Mouse (Mus musculus): ENCODE results near the gene Ppy. TPM values are rescaled to one million over a fixed set of nuclear protein-coding genes. Genes with fewer than 3 reads are reported as not detected.
A peak's percentile ranks its signal among the peaks of the same experiment; 100 is the strongest.

Ppy gene
- polyA plus RNA-seq, 1 experiment from 2014 or later, result not detected

DNA sequence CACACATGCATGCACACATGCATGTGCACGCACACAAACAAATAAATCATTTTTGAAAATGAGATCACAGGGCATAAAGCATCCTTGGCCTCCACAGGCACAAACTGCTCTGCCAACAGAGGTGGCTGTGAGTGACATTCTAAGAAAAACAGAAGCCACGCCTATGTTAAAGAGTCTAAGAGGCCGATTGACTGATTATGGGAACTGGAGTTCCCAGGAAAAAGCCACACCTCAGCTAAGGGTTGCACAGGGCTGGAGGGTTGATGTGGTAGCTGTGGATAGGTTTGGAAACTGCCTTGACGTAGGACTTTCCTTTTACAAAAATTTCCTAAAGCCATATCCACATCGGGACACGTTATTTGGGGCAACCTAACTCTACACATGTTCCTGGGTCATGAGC, 16.3 kb upstream of the Ppy start:
- Histone ChIP-seq H3K4me2 (replicated peaks) (no peak overlapping the region), H3K9me3 (no peaks in the 10 kb centered on the region), H3K4me1 (no peaks in the 10 kb centered on the region), H3K9ac (no peak overlapping the region), H3K27ac (no peak overlapping the region), H3K27me3 (replicated peaks) (peaks cover 4% of the 10 kb centered on the region; the same call in 1 of the 2 replicates), H3K36me3 (no peaks in the 10 kb centered on the region), H3K4me3 (no peak overlapping the region)
- no peak for ATAC-seq (ENCODE audit: low FRiP score, low read depth)
- 85% methylated on average over 6 of the region's 6 CpGs for WGBS

DNA sequence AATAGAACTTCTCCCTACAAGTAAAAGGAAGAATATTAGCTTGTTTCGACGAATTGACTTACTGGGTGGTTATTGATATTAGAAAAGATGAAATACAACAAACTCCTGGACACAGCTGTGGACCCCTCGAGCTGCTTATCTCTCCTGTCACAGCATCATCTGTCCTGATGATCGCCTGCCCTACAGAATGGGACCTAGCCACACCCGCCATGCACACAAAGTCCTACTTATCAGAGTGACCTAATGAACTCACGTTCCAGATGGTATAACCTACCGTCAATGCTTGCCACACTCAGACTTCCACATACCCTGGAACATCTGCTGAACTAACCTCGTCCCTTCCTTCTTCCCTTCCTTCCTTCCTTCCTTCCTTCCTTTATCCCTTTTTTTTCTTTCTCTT, 15.1 kb upstream of the Ppy start:
- no peaks in the 10 kb centered on the region for H3K9me3 ChIP-seq
- peaks cover 4% of the 10 kb centered on the region; the same call in 1 of the 2 replicates for H3K27me3 ChIP-seq (replicated peaks)
- H3K4me2 ChIP-seq (replicated peaks), result no peak overlapping the region
- ATAC-seq (ENCODE audit: low FRiP score, low read depth), result no peak
- H3K9ac ChIP-seq, result no peak overlapping the region
- no peak overlapping the region for H3K4me3 ChIP-seq
- H3K36me3 ChIP-seq, result no peaks in the 10 kb centered on the region
- 84% methylated on average over 8 of the region's 8 CpGs for WGBS
- no peak overlapping the region for H3K27ac ChIP-seq
- H3K4me1 ChIP-seq, result no peaks in the 10 kb centered on the region

DNA sequence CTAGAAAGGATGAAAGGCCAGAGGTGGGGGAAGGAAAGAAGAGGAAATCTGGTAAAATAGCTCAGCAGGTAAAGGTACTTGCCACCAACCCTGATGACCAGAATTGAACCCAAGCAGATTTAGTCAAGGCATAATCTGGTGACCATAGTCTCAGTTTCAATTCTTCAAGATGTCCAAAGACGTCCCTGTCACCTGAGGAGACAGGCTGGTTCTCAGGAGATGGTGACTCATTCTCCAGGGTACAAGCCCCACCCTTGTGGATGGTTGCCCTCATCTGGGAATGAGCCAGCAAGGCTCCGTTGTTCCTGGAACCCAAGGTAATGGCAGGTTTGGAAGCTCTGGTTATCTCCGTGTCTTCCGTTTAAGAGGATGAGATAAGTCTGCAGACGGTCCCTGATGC, 10.5 kb upstream of the Ppy start:
- H3K36me3 ChIP-seq, result no peaks in the 10 kb centered on the region
- H3K4me3 ChIP-seq, result no peak overlapping the region
- 85% methylated on average over 5 of the region's 5 CpGs for WGBS
- H3K4me2 ChIP-seq (replicated peaks), result no peak overlapping the region
- no peaks in the 10 kb centered on the region for H3K9me3 ChIP-seq
- H3K27ac ChIP-seq, result no peak overlapping the region
- H3K27me3 ChIP-seq (replicated peaks), result peaks cover 30% of the 10 kb centered on the region
- no peaks in the 10 kb centered on the region for H3K4me1 ChIP-seq
- ATAC-seq (ENCODE audit: low FRiP score, low read depth), result no peak
- H3K9ac ChIP-seq, result no peak overlapping the region

DNA sequence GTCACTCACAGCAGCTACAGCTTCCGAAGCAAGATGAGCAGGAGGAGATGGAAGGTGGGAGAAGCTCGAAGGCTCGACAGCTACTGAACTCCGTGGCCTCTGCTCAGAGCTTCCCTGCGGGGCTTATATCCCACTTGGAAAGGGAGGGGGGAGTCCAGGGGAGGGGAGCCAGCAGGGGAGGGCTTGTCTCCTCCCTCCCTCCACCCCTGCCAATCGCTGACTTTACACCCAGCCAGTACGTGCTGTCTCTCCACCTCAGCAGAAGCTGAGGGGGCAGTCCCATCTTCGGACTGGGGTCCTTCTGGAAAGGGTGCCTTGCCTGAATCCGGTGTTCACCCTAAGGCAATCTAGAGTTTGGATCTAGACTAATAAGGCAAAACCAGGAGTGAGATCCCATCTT, 6.6 kb upstream of the Ppy start, which contains the start of gene Pyy:
Pyy (minus strand) TSS at position 101 of the 400 bp plus-strand sequence.
- no peak within 1 kb of the TSS for H3K9ac ChIP-seq
- no peak within 1 kb of the TSS for H3K4me3 ChIP-seq
- H3K9me3 ChIP-seq, result no peaks in the 10 kb centered on the region
- no peak within 1 kb of the TSS for H3K27ac ChIP-seq
- H3K36me3 ChIP-seq, result no peaks in the 10 kb centered on the region
- no peak for ATAC-seq (ENCODE audit: low FRiP score, low read depth)
- H3K4me1 ChIP-seq, result no peaks in the 10 kb centered on the region
- 0 out of 2 replicates have a peak within 1 kb of the TSS, but pooled peaks have one; percentile 16 for H3K4me2 ChIP-seq (replicated peaks)
- H3K27me3 ChIP-seq (replicated peaks), result peaks cover 64% of the 10 kb centered on the region
- WGBS, result 14% methylated on average over 9 of the region's 9 CpGs

DNA sequence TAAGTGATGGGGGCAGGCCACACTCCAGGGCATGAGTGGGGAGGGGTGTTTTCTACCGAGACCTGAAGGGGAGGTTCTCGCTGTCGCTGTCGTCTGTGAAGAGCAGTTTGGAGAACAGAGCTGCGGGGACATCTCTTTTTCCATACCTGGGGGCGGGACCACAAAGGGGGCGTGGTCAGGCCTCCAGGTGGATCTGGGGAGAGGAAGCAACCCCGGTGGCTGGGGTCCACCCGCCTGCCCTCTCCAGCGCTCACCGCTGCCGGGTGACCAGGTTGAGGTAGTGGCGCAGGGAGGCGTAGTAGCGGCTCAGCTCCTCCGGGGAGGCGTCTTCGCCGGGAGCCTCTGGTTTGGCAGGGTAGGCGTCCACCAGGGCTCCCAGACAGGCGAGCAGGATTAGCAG, 5.8 kb upstream of the Ppy start:
- Histone ChIP-seq H3K4me1 (no peaks in the 10 kb centered on the region), H3K4me3 (no peak overlapping the region), H3K27me3 (replicated peaks) (peaks cover 64% of the 10 kb centered on the region)

DNA sequence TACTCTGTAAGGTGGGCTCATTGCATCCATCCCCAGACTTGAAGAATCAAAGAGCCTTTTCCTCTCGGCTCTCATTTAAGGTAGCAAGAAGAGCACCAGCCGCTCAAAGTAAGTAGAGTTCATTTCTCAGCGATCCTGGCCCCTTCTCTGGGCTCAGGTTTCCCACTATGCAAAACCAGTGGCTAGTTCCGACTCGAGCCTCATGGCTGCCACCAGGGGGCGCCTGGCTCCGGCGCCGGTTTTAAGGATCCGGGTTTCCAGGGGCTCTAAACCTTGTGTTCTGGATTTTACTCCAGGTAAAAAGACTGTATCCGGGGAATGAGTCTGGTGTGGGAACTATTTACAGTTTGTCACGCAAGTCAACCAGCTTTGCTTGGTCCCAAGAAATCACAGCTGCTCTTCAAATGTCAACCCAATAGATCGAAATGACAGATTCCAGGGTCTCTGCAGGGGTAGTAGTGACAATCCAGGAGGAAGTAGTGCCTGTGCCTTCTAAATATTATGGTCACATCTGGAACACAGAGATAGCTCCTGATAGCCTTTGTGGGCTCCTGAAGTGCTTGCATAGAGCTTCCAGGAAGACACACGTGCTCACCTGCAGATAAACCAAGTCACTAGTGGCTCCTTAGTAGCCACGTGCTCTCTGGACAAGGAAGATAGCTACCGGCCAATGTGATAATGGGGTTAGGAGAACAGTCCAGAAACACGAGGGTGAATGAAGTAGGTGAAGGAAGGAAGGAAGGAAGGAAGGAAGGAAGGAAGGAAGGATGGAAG, 1.6 kb upstream of the Ppy start:
- 19% methylated on average over 17 of the region's 17 CpGs for WGBS
- Histone ChIP-seq H3K9ac (no peak overlapping the region), H3K4me3 (no peak overlapping the region), H3K4me1 (no peaks in the 10 kb centered on the region), H3K36me3 (no peaks in the 10 kb centered on the region), H3K4me2 (replicated peaks) (peak overlapping the region; percentile 18; the same call in 1 of the 2 replicates), H3K27me3 (replicated peaks) (peaks cover 65% of the 10 kb centered on the region), H3K27ac (no peak overlapping the region), H3K9me3 (no peaks in the 10 kb centered on the region)
- no peak for ATAC-seq (ENCODE audit: low FRiP score, low read depth)

More for the DNA sequence above, 5.8 kb upstream of the Ppy start:
- ATAC-seq (ENCODE audit: low FRiP score, low read depth), result no peak
- H3K9ac ChIP-seq, result no peak overlapping the region
- 0 out of 2 replicates have a peak overlapping the region, but pooled peaks have one; percentile 16 for H3K4me2 ChIP-seq (replicated peaks)
- no peaks in the 10 kb centered on the region for H3K36me3 ChIP-seq
- WGBS, result 6% methylated on average over 21 of the region's 21 CpGs
- no peak overlapping the region for H3K27ac ChIP-seq
- no peaks in the 10 kb centered on the region for H3K9me3 ChIP-seq

DNA sequence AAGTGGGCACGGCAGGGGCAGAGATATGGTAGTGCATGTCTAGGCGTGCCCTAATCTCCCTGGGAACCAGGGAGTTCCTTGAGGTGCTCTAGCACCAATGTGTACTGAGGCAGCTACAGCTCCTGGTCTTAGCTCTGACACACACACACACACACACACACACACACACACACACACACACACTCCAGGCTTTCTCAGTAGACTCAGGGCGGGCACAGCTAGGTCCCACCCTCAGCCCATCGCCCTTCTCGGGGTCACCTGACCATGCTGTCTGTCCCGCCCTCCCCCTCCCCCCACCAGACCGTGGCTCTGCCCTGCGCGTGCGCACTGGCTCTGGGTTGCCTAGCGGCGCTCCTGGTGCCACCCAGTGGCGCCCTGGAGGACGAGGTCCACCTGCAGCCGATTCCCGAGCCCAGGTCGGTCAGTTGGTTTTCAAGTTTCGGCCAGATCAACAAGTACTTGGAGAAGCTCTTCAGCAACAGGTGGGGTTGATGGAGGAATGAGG, 4.2 kb downstream of the Ppy start:
- Histone ChIP-seq H3K4me3 (no peak overlapping the region), H3K27ac (no peak overlapping the region), H3K4me1 (0 out of 2 replicates have a peak, but pooled peaks cover 10% of the 10 kb centered on the region), H3K4me2 (replicated peaks) (peak overlapping the region; percentile 48), H3K36me3 (no peaks in the 10 kb centered on the region), H3K27me3 (replicated peaks) (peaks cover 16% of the 10 kb centered on the region), H3K9me3 (no peaks in the 10 kb centered on the region), H3K9ac (no peak overlapping the region; the same call in 1 of the 2 replicates)
- 9% methylated on average over 18 of the region's 18 CpGs for WGBS
- peak; percentile 78 for ATAC-seq (ENCODE audit: low FRiP score, low read depth)

DNA sequence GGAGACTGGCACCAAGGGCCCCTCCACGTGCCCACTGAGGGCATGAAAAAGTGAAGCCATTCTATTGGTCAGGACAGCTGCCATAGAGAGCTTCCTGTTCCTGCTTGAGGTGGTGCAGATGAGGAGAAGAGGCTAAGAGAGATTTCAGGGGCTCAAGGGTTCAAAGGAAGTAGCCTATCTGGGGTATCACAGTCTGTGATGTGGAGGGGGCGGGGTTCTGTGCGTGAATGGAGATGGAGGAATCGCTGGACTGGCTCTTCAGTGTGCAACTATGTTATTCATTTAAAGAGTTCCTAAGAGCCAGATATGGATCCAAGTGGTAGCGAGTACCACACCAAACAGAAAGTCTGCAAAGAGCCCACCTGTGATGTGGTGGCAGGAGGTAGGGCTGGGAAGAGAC, 4.7 kb downstream of the Ppy start:
- no peak overlapping the region for H3K4me3 ChIP-seq
- H3K36me3 ChIP-seq, result no peaks in the 10 kb centered on the region
- H3K4me1 ChIP-seq, result 0 out of 2 replicates have a peak, but pooled peaks cover 10% of the 10 kb centered on the region
- peaks cover 16% of the 10 kb centered on the region for H3K27me3 ChIP-seq (replicated peaks)
- H3K4me2 ChIP-seq (replicated peaks), result peak overlapping the region; percentile 48
- no peak overlapping the region for H3K27ac ChIP-seq
- no peak overlapping the region for H3K9ac ChIP-seq
- WGBS, result 81% methylated on average over 5 of the region's 5 CpGs
- no peak; the same call in 1 of the 2 replicates for ATAC-seq (ENCODE audit: low FRiP score, low read depth)
- no peaks in the 10 kb centered on the region for H3K9me3 ChIP-seq

DNA sequence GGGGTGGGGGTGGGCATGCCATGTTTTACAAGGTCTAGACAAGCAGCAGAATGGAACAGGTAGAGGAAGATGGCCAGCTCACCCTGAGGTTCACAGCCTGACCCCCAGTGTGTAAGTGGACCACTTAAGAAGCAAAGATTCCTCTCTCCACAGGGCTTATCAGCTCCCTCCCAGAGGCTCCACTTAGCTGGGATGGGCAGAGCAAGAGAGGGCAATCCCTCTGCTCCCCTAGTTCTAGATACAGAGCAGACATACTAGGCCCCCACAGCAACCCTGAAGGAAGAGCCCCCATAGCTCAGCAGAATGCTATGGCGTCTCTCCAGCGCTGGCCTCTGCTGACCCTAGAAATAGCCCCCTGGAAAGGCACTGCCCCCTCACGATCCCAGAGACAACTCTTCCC, 5.4 kb downstream of the Ppy start:
- 0 out of 2 replicates have a peak, but pooled peaks cover 10% of the 10 kb centered on the region for H3K4me1 ChIP-seq
- H3K27me3 ChIP-seq (replicated peaks), result peaks cover 10% of the 10 kb centered on the region
- no peak overlapping the region for H3K4me2 ChIP-seq (replicated peaks)
- no peaks in the 10 kb centered on the region for H3K36me3 ChIP-seq
- no peak overlapping the region for H3K4me3 ChIP-seq
- H3K27ac ChIP-seq, result no peak overlapping the region
- no peak overlapping the region for H3K9ac ChIP-seq
- no peak for ATAC-seq (ENCODE audit: low FRiP score, low read depth)
- no peaks in the 10 kb centered on the region for H3K9me3 ChIP-seq
- 76% methylated on average over 3 of the region's 3 CpGs for WGBS

DNA sequence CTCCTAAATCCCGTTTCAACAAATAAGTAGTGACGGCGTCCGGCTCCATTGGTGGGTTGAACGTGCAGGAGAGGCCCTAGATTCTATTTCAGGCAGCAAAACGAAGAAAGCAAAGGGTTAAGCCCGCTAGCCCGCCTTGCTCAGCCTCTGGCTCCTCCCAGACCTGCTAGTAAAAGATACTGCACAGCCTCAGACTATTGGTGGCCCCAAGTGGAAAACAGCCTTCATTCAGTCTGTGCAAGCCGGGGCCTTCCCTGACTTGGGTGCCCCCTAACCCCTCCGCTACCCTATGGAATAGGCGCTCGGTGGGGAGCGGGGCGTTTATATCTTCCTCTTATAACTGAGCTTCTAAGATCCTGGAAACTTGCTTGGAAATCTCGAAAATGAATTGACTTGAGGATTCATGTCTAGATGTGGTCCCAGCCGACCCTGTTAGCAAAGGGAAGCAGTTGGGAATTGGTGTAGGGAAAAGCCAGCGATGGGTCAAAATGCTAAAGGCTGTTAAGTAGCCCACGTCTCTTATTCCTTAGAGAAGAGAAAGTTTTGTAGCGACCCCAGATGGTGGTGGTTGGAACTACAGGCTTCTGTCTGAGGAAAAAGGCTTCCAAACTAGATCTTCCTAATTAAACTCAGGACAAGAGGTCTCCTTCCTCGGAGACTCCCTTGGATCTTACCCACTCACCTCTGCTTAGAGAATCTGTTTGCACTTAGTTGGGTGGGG, 11.9 kb downstream of the Ppy start:
- Histone ChIP-seq H3K27ac (peak overlapping the region; percentile 84), H3K4me3 (peak overlapping the region; percentile 70), H3K4me2 (replicated peaks) (peak overlapping the region; percentile 77), H3K9me3 (no peaks in the 10 kb centered on the region), H3K36me3 (peaks cover 4% of the 10 kb centered on the region; the same call in 1 of the 2 replicates), H3K9ac (peak overlapping the region; percentile 73), H3K4me1 (peaks cover 27% of the 10 kb centered on the region), H3K27me3 (replicated peaks) (no peaks in the 10 kb centered on the region)
- peak; percentile 43 for ATAC-seq (ENCODE audit: low FRiP score, low read depth)
- WGBS, result under 1% methylated on average over 20 of the region's 20 CpGs

DNA sequence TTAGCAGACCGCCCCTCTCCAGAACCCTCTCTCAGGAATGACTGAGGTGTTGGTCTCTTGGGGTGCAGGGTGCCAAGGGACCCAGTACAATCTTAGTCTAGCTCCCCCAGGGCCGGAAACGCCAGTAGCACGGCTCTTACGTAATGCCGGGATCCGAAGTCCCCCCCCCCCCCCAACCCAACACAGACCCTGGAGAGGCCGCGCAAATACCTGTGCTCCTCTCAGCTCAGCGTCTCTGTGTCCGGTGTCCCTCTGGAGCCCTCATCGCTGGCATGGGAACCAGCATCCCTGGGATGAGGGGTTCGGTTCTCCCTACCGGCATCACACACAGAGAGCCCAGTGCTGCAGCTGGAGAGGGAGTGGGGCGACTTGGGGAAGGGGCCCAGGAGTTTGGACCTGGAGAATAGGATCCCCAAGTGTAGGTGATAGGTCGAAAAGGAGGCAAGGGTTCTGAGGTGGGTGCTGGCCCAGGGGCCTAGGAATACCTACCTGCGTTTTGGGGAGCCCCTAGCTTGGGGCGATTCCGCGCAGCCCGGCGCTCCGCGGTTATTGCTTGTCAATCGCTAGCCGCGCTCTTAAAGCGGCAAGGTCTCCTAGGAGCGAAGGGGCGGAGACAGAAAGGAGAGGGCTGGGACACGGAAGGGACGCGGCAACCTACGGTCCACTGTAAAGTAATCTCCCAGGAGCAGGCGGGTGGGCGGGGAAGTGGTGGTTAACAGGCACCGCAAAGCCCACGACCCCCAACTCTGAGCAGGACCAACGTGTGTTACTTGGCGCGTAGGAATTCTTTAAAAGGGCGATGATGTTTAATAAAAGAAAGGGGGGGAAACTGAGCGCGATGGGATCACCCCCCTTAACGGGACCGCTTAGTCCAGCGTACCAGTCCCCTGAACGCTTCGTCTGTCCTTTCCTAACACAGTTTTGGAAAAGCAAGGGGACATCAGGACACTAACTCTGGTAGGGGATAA, 12.9 kb downstream of the Ppy start, which contains the start of gene Mpp2:
Mpp2 (minus strand) TSS at position 585 of the 968 bp plus-strand sequence.
- under 1% methylated on average over 49 of the region's 49 CpGs for WGBS

More for the DNA sequence above, 12.9 kb downstream of the Ppy start, which contains the start of gene Mpp2:
- peaks cover 32% of the 10 kb centered on the region for H3K4me1 ChIP-seq
- peak within 1 kb of the TSS; percentile 73 for H3K9ac ChIP-seq
- H3K4me2 ChIP-seq (replicated peaks), result peak within 1 kb of the TSS; percentile 77
- peaks cover 4% of the 10 kb centered on the region; the same call in 1 of the 2 replicates for H3K36me3 ChIP-seq
- peak; percentile 59 for ATAC-seq (ENCODE audit: low FRiP score, low read depth)
- H3K4me3 ChIP-seq, result peak within 1 kb of the TSS; percentile 70
- H3K27ac ChIP-seq, result peak within 1 kb of the TSS; percentile 84
- H3K9me3 ChIP-seq, result no peaks in the 10 kb centered on the region
- H3K27me3 ChIP-seq (replicated peaks), result no peaks in the 10 kb centered on the region

Data from neural tube, embryonic 12.5 days (tissue).